Mouse (Mus musculus): ENCODE data around the gene 4933406M09Rik.

- TF ChIP-seq CTCF (IDR thresholded peaks at IDR 0.05; ENCODE audit: low read depth) (peak; percentile 58), EP300 (optimal IDR thresholded peaks at IDR 0.05) (no peak)
Observed at GRCm38 (mm10) chr1:134435414-134435813, 49.7 kb downstream of the 4933406M09Rik start.

All from stomach, postnatal 0 days (tissue).